Mouse (Mus musculus) small intestine, adult 2 months (tissue): Measurements from ENCODE around the gene Plekhm1. TPM values are rescaled to one million over a fixed set of nuclear protein-coding genes. Genes with fewer than 3 reads are reported as not detected.

Experiments
- H3K27ac ChIP-seq: fragments of 200-500 bp; 2 replicates; pipeline ENCODE4 v1.5.1; 2012; ENCODE audit warnings: low read depth, low read length, control low read depth, inconsistent platforms; ENCODE audit not compliant: insufficient read depth
- H3K27me3 ChIP-seq: fragments of 200-500 bp; 2 replicates; pipeline ENCODE4 v1.6.1; 2012; ENCODE audit warnings: mild to moderate bottlenecking, moderate library complexity, low read length, inconsistent platforms; ENCODE audit not compliant: control insufficient read depth, insufficient read depth
- H3K36me3 ChIP-seq: fragments of 200-500 bp; 2 replicates; pipeline ENCODE4 v1.6.1; 2012; ENCODE audit warnings: mild to moderate bottlenecking, low read length, control low read depth, inconsistent platforms; ENCODE audit not compliant: control insufficient read depth, insufficient read depth
- H3K4me1 ChIP-seq: fragments of 200-500 bp; 2 replicates; pipeline ENCODE4 v1.6.1; 2012; ENCODE audit warnings: low read length, inconsistent platforms, mixed read lengths; ENCODE audit not compliant: control insufficient read depth, insufficient read depth, insufficient read length
- H3K4me3 ChIP-seq: fragments of 200-500 bp; 2 replicates; pipeline ENCODE4 v1.5.1; 2012; ENCODE audit warnings: low read depth, mild to moderate bottlenecking, control low read depth, inconsistent platforms, low read length, moderate library complexity
- CTCF ChIP-seq: fragments of 200-500 bp; IDR thresholded peaks from 2 replicates; pipeline ENCODE4 v1.5.1; 2012; ENCODE audit warnings: low read depth, mild to moderate bottlenecking, control low read depth, inconsistent platforms, low read length, moderate library complexity, mixed read lengths; ENCODE audit not compliant: insufficient replicate concordance, insufficient read length; ENCODE audit errors: extremely low read depth
- POLR2A ChIP-seq: fragments of 200-500 bp; IDR thresholded peaks from 2 replicates; pipeline ENCODE4 v1.6.1; 2012; ENCODE audit warnings: low read depth, mild to moderate bottlenecking, control low read depth, inconsistent platforms, low read length, moderate library complexity
- WGBS: fragments of 180-500 bp; shearing (Covaris S2); methylation state at CpG from one replicate; pipeline ENCODE4 v1.1.7; 2018; 5-methylcytosine and 5-hydroxymethylcytosine counted together
- polyA plus RNA-seq: library from polyadenylated mRNA; depleted of rRNA; stranded (reverse); fragments of >200 nt; gene quantifications from 2 replicates; pipeline ENCODE4 v1.2.3, GENCODE M21; 2012

The Plekhm1 gene
- polyA plus RNA-seq, 1 experiment: 16.6 TPM

GRCm38 (mm10) chr11:103365022-103365421, 47.5 kb downstream of the Plekhm1 start:
- 90% methylated on average over 3 of the region's 3 CpGs for WGBS
- H3K27ac ChIP-seq: no peak overlapping the region
- peaks cover 29% of the 10 kb centered on the region for H3K36me3 ChIP-seq
- no peak overlapping the region for H3K4me3 ChIP-seq
- TF ChIP-seq CTCF: no peak
- H3K27me3 ChIP-seq: no peaks in the 10 kb centered on the region
- peaks cover 14% of the 10 kb centered on the region for H3K4me1 ChIP-seq

- WGBS: 80% methylated on average over 5 of the region's 5 CpGs
- Histone ChIP-seq H3K27me3 (no peaks in the 10 kb centered on the region), H3K4me3 (no peak overlapping the region), H3K36me3 (peaks cover 25% of the 10 kb centered on the region), H3K4me1 (peaks cover 18% of the 10 kb centered on the region), H3K27ac (no peak overlapping the region)
- TF ChIP-seq POLR2A: no peak
- TF ChIP-seq CTCF: no peak
These were observed 48.2 kb downstream of the Plekhm1 start for GRCm38 (mm10) chr11:103364335-103364734.

- Histone ChIP-seq H3K4me3 (peak within 1 kb of the TSS; percentile 66), H3K27me3 (no peaks in the 10 kb centered on the region), H3K4me1 (peaks cover 22% of the 10 kb centered on the region), H3K27ac (peak within 1 kb of the TSS; percentile 45; the same call in 1 of the 2 replicates), H3K36me3 (peaks cover 24% of the 10 kb centered on the region)
- TF ChIP-seq POLR2A (peak; percentile 21; the same call in 1 of the 2 replicates), CTCF (no peak)
- 11% methylated on average over 35 of the region's 35 CpGs for WGBS
These were observed 49.0 kb downstream of the Plekhm1 start, which contains the start of gene Arhgap27 for GRCm38 (mm10) chr11:103363214-103364148. Gene Arhgap27, minus strand, starts transcription at chr11:103363692.

DNA sequence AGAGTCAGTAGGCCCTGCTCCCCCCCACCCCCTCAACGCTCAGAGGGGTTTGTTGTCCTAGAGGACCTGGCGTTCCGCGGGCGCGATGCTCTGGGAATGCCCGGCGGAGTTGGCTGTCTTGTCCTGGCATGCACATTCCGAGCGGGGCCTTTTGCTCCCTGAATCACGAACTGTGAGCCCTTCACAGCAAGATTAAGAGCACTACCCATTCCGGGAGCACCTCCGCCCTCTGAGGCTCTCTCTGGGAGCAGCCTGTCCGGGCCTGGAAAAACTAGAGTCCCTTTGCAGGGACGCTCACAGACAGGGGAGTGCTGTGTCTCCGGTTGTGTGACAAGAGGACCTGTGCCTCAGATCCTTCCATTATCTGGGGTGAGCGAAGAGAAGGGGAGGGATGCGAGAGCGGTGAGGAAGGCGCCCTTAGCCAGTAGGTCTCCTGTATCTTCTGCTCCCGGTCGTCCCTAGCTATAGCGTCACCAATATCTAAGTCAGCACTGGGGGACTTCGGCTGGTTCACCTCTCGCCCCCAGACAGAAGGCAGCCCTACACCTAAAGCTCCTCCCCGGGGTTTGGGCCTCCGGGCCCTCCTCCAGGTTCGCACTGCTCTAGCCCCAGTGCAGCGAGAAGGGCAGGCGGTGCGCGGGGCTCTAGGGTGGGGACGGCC, 49.8 kb downstream of the Plekhm1 start:
- WGBS: 2% methylated on average over 33 of the region's 33 CpGs
- Histone ChIP-seq H3K27me3 (no peaks in the 10 kb centered on the region), H3K27ac (peak overlapping the region; percentile 45; the same call in 1 of the 2 replicates), H3K4me3 (peak overlapping the region; percentile 66), H3K36me3 (peaks cover 19% of the 10 kb centered on the region), H3K4me1 (peaks cover 26% of the 10 kb centered on the region)
- no peak for TF ChIP-seq CTCF
- TF ChIP-seq POLR2A: no peak

- H3K36me3 ChIP-seq: peaks cover 13% of the 10 kb centered on the region
- H3K27ac ChIP-seq: no peak overlapping the region
- WGBS: 9% methylated on average over 13 of the region's 13 CpGs
- peaks cover 30% of the 10 kb centered on the region for H3K4me1 ChIP-seq
- no peaks in the 10 kb centered on the region for H3K27me3 ChIP-seq
- no peak for TF ChIP-seq CTCF
- TF ChIP-seq POLR2A: no peak; the same call in 1 of the 2 replicates
- H3K4me3 ChIP-seq: peak overlapping the region; percentile 66
These were observed 50.4 kb downstream of the Plekhm1 start for GRCm38 (mm10) chr11:103362054-103362432.

DNA sequence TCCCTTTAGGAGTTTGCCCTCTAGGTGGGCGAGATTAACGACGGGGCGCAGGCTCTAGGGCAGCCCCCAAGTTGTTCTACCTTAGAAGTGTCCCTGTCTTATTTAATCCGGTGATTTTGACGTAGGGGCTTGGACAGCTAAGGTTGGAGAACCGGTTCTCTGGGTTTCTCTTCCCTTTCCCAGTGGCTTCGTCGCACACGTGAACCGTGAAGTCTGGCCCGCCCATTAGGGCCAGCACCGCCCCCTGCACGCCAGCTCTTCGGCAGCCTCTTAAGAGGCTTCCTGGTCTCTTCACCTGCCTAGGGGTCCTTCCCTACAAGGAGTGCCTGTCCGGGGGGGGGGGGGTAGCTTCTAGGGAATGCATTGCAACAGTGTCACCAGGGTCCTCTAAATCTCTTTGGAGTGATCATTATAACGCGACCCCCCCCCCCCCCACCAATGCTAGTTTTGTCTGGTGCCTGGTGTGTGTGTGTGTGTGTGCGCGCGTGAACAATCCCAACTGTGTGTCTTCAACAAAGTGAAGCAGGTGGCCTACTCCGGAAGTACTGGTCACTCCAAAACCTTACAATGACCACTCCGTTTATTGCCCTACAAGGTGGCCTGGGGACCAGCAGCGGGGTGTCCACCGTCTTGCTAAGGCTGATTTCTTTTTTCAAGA, 51.0 kb downstream of the Plekhm1 start:
- Histone ChIP-seq H3K4me1 (peaks cover 35% of the 10 kb centered on the region), H3K4me3 (peak overlapping the region; percentile 66), H3K27me3 (no peaks in the 10 kb centered on the region), H3K36me3 (peaks cover 8% of the 10 kb centered on the region), H3K27ac (peak overlapping the region; percentile 43)
- TF ChIP-seq POLR2A: no peak
- TF ChIP-seq CTCF: no peak
- 4% methylated on average over 25 of the region's 25 CpGs for WGBS

GRCm38 (mm10) chr11:103360661-103361081, 51.8 kb downstream of the Plekhm1 start:
- Histone ChIP-seq H3K36me3 (peaks cover 3% of the 10 kb centered on the region), H3K27ac (no peak overlapping the region), H3K4me3 (peak overlapping the region; percentile 77), H3K4me1 (peaks cover 36% of the 10 kb centered on the region), H3K27me3 (no peaks in the 10 kb centered on the region)
- no peak for TF ChIP-seq CTCF
- TF ChIP-seq POLR2A: no peak
- 6% methylated on average over 48 of the region's 48 CpGs for WGBS
